Mouse (Mus musculus) brown adipose tissue, adult 24 weeks (tissue): ENCODE measurements around the gene Mpst. TPM values are rescaled to one million over a fixed set of nuclear protein-coding genes. Genes with fewer than 3 reads are reported as not detected.

Experiments used
- polyA plus RNA-seq: library from polyadenylated mRNA; stranded (reverse); fragments of >200 nt; gene quantifications from 2 replicates; pipeline ENCODE4 v1.2.4, GENCODE M21; 2012; ENCODE audit not compliant: missing spikeins, insufficient read depth, insufficient read length

The Mpst gene
- polyA plus RNA-seq, 1 experiment, result 22.1 TPM

Other genes starting within 250 kb of the Mpst start
- 13.4 and 16.5 TPM in 2 replicates for gene Ift27, start 232.3 kb upstream of the Mpst start, polyA plus RNA-seq
- gene Pvalb, start 200.0 kb upstream of the Mpst start, polyA plus RNA-seq, result 171 and 312 TPM in 2 replicates
- gene Ncf4, start 161.6 kb upstream of the Mpst start, polyA plus RNA-seq, result 3.3 and 3.5 TPM in 2 replicates
- gene Csf2rb2, start 100.7 kb upstream of the Mpst start, polyA plus RNA-seq, result 0.67 and 2.0 TPM in 2 replicates
- 3.1 and 4.1 TPM in 2 replicates for gene Csf2rb, start 80.7 kb upstream of the Mpst start, polyA plus RNA-seq
- not detected in 2 replicates for gene Tex33, start 10.5 kb upstream of the Mpst start, polyA plus RNA-seq
- gene Tst, start 509 bp upstream of the Mpst start, polyA plus RNA-seq, result 37.0 and 39.4 TPM in 2 replicates
- 37.9 and 42.7 TPM in 2 replicates for gene Kctd17, start 22.1 kb downstream of the Mpst start, polyA plus RNA-seq
- 0.71 and 2.0 TPM in 2 replicates for gene Tmprss6, start 62.2 kb downstream of the Mpst start, polyA plus RNA-seq
- gene Il2rb, start 88.9 kb downstream of the Mpst start, polyA plus RNA-seq, result 0.71 TPM in 1 of 2 replicates, not detected in the other
- 2.7 and 3.3 TPM in 2 replicates for gene C1qtnf6, start 125.0 kb downstream of the Mpst start, polyA plus RNA-seq
- gene Sstr3, start 138.3 kb downstream of the Mpst start, polyA plus RNA-seq, result not detected in 2 replicates
- 3.6 and 8.2 TPM in 2 replicates for gene Rac2, start 166.4 kb downstream of the Mpst start, polyA plus RNA-seq
- 4.9 and 6.8 TPM in 2 replicates for gene Cyth4, start 190.6 kb downstream of the Mpst start, polyA plus RNA-seq